Mouse (Mus musculus) MEL (cell line): ENCODE results near the gene Wrb. TPM values are rescaled to one million over a fixed set of nuclear protein-coding genes. Genes with fewer than 3 reads are reported as not detected.
"Not testable (repeated sequence)": the region's sequence is repeated elsewhere in the genome, so short reads cannot be mapped to it uniquely, and the experiment has no call there.

Experiments
- DNase-seq: peaks from one replicate; pipeline ENCODE4 v3.0.0; 2011; ENCODE audit warnings: low read depth, low spot score
- H3K27ac ChIP-seq: 2 replicates; pipeline ENCODE4 v1.5.1; 2012; ENCODE audit warnings: low read depth, mild to moderate bottlenecking, control low read depth, low read length, moderate library complexity; ENCODE audit not compliant: control insufficient read depth
- H3K27me3 ChIP-seq, 2 experiments: fragments of 150-350 bp in 1 of 2; sonication (generic) in 1 of 2; 2 replicates each; pipeline ENCODE4 v1.6.1; 2012; ENCODE audit warnings: low read length in 2 of 2, mild to moderate bottlenecking in 2 of 2, improper control_type of control experiment in 1 of 2, moderate library complexity in 1 of 2; ENCODE audit not compliant: insufficient read depth in 2 of 2, control insufficient read depth in 1 of 2
- H3K36me3 ChIP-seq, 2 experiments: 2 replicates each; pipeline ENCODE4 v1.6.1; 2012 to 2014; ENCODE audit warnings: low read length in 2 of 2, improper control_type of control experiment in 1 of 2, inconsistent platforms in 1 of 2, mild to moderate bottlenecking in 1 of 2; ENCODE audit not compliant: insufficient read depth in 2 of 2, control insufficient read depth in 1 of 2
- H3K4me1 ChIP-seq, 2 experiments: fragments of 150-350 bp in 1 of 2; sonication (generic) in 1 of 2; 2 replicates each; pipeline ENCODE4 v1.6.1; 2012; ENCODE audit warnings: low read length in 2 of 2, improper control_type of control experiment in 1 of 2, mild to moderate bottlenecking in 1 of 2; ENCODE audit not compliant: insufficient read depth in 2 of 2, control insufficient read depth in 1 of 2
- H3K4me3 ChIP-seq, 2 experiments: fragments of 150-350 bp in 1 of 2; sonication (generic) in 1 of 2; 2 replicates each; pipeline ENCODE4 v1.5.1; 2012; ENCODE audit warnings: low read depth in 2 of 2, low read length in 2 of 2, mild to moderate bottlenecking in 2 of 2, moderate library complexity in 2 of 2, control low read depth in 1 of 2, improper control_type of control experiment in 1 of 2; ENCODE audit not compliant: control insufficient read depth in 1 of 2, insufficient read depth in 1 of 2
- H3K79me2 ChIP-seq: 2 replicates; pipeline ENCODE4 v1.6.1; 2012; ENCODE audit warnings: mild to moderate bottlenecking, low read length, moderate library complexity; ENCODE audit not compliant: control insufficient read depth, poor library complexity, insufficient read depth
- H3K9ac ChIP-seq: 2 replicates; pipeline ENCODE4 v1.6.1; 2012; ENCODE audit warnings: low read depth, mild to moderate bottlenecking, control low read depth, low read length, moderate library complexity; ENCODE audit not compliant: control insufficient read depth, poor library complexity, severe bottlenecking
- H3K9me3 ChIP-seq: fragments of 150-350 bp; sonication (generic); replicated peaks from 2 replicates; pipeline ENCODE4 v1.6.1; 2012; ENCODE audit warnings: mild to moderate bottlenecking, low read length, improper control_type of control experiment, moderate library complexity; ENCODE audit not compliant: insufficient read depth
- CHD2 ChIP-seq: IDR thresholded peaks from 2 replicates; pipeline ENCODE4 v1.6.1; 2011; ENCODE audit warnings: low read length, improper control_type of control experiment
- CTCF ChIP-seq, 3 experiments: IDR thresholded peaks in 2 of 3; conservative IDR thresholded peaks in 1 of 3; 2 replicates each; pipeline ENCODE4 v1.5.1; 2011 to 2012; ENCODE audit warnings: low read length in 3 of 3, low read depth in 2 of 3, mild to moderate bottlenecking in 2 of 3, improper control_type of control experiment in 1 of 3, inconsistent platforms in 1 of 3, mixed read lengths in 1 of 3, moderate library complexity in 1 of 3; ENCODE audit not compliant: control insufficient read depth in 1 of 3, insufficient read depth in 1 of 3, poor library complexity in 1 of 3, severe bottlenecking in 1 of 3
- E2F4 ChIP-seq: IDR thresholded peaks from 2 replicates; pipeline ENCODE4 v1.6.1; 2011; ENCODE audit warnings: low read depth, low read length, improper control_type of control experiment, borderline replicate concordance
- ELF1 ChIP-seq: IDR thresholded peaks from 2 replicates; pipeline ENCODE4 v1.6.1; 2014; ENCODE audit warnings: low read depth, mild to moderate bottlenecking, inconsistent platforms, low read length, improper control_type of control experiment, moderate library complexity
- EP300 ChIP-seq, 2 experiments: IDR thresholded peaks; 2 replicates each; pipeline ENCODE4 v1.6.1; 2011; ENCODE audit warnings: improper control_type of control experiment in 2 of 2, low read length in 2 of 2, low read depth in 1 of 2, mild to moderate bottlenecking in 1 of 2
- ETS1 ChIP-seq: IDR thresholded peaks from 2 replicates; pipeline ENCODE4 v1.6.1; 2012; ENCODE audit warnings: low read depth, mild to moderate bottlenecking, inconsistent platforms, low read length, improper control_type of control experiment, moderate library complexity
- HCFC1 ChIP-seq: IDR thresholded peaks from 2 replicates; pipeline ENCODE4 v1.6.1; 2012; ENCODE audit warnings: low read depth, mild to moderate bottlenecking, inconsistent platforms, low read length, improper control_type of control experiment, moderate library complexity
- MAFK ChIP-seq: IDR thresholded peaks from 2 replicates; pipeline ENCODE4 v1.6.1; 2011; ENCODE audit warnings: low read depth, mild to moderate bottlenecking, low read length, improper control_type of control experiment, borderline replicate concordance
- MAX ChIP-seq: IDR thresholded peaks from 2 replicates; pipeline ENCODE4 v1.6.1; 2011; ENCODE audit warnings: low read length, improper control_type of control experiment
- MAZ ChIP-seq: IDR thresholded peaks from 2 replicates; pipeline ENCODE4 v1.6.1; 2012; ENCODE audit warnings: low read depth, mild to moderate bottlenecking, inconsistent platforms, low read length, improper control_type of control experiment
- MXI1 ChIP-seq: IDR thresholded peaks from 2 replicates; pipeline ENCODE4 v1.6.1; 2011; ENCODE audit warnings: mild to moderate bottlenecking, low read depth, low read length, improper control_type of control experiment
- MYB ChIP-seq: IDR thresholded peaks from 2 replicates; pipeline ENCODE4 v1.6.1; 2011; ENCODE audit warnings: mild to moderate bottlenecking, low read depth, low read length, improper control_type of control experiment
- MYC ChIP-seq: IDR thresholded peaks from 2 replicates; pipeline ENCODE4 v1.6.1; 2011; ENCODE audit warnings: low read depth, mild to moderate bottlenecking, low read length, improper control_type of control experiment, moderate library complexity
- NRF1 ChIP-seq: IDR thresholded peaks from 2 replicates; pipeline ENCODE4 v1.6.1; 2014; ENCODE audit warnings: low read depth, mild to moderate bottlenecking, inconsistent platforms, low read length, improper control_type of control experiment, moderate library complexity; ENCODE audit not compliant: poor library complexity, insufficient read depth, severe bottlenecking
- POLR2AphosphoS5 ChIP-seq: IDR thresholded peaks from 2 replicates; pipeline ENCODE4 v1.6.1; 2012; ENCODE audit warnings: low read depth, borderline replicate concordance, mild to moderate bottlenecking, inconsistent platforms, low read length, moderate library complexity, mixed read lengths
- RCOR1 ChIP-seq: IDR thresholded peaks from 2 replicates; pipeline ENCODE4 v1.6.1; 2012; ENCODE audit warnings: low read depth, mild to moderate bottlenecking, inconsistent platforms, low read length, improper control_type of control experiment
- SIN3A ChIP-seq: IDR thresholded peaks from 2 replicates; pipeline ENCODE4 v1.6.1; 2012; ENCODE audit warnings: low read length, improper control_type of control experiment, inconsistent platforms
- TBP ChIP-seq: IDR thresholded peaks from 2 replicates; pipeline ENCODE4 v1.8.0; 2011; ENCODE audit warnings: low read depth, low read length, improper control_type of control experiment
- TCF12 ChIP-seq: IDR thresholded peaks from 2 replicates; pipeline ENCODE4 v1.6.1; 2014; ENCODE audit warnings: low read depth, mild to moderate bottlenecking, inconsistent platforms, low read length, improper control_type of control experiment, moderate library complexity
- UBTF ChIP-seq: IDR thresholded peaks from 2 replicates; pipeline ENCODE4 v1.6.1; 2012; ENCODE audit warnings: low read depth, mild to moderate bottlenecking, inconsistent platforms, low read length, improper control_type of control experiment, moderate library complexity, borderline replicate concordance; ENCODE audit not compliant: insufficient read depth
- USF1 ChIP-seq: IDR thresholded peaks from 2 replicates; pipeline ENCODE4 v1.6.1; 2014; ENCODE audit warnings: low read depth, mild to moderate bottlenecking, inconsistent platforms, low read length, improper control_type of control experiment, moderate library complexity
- polyA plus RNA-seq, 2 experiments: library from polyadenylated mRNA; stranded (reverse) in 1 of 2; unstranded in 1 of 2; fragments of >175 nt in 1 of 2; fragments of >200 nt in 1 of 2; gene quantifications; 2 replicates each; pipeline versions ENCODE4 v1.2.1 to v1.2.4; 2012; ENCODE audit warnings: low replicate concordance in 2 of 2, low read depth in 1 of 2; ENCODE audit not compliant: insufficient read length in 2 of 2, insufficient read depth in 1 of 2, missing spikeins in 1 of 2
- total RNA-seq: library from RNA; depleted of rRNA; stranded (reverse); fragments of 300-350 nt; gene quantifications from 2 replicates; pipeline ENCODE4 v1.2.3, GENCODE M21; 2012

Wrb gene
- total and polyA plus RNA-seq, 3 experiments: 41.6 to 50.2 TPM; not detected in 1

- Histone ChIP-seq H3K79me2 (peaks cover 37% of the 10 kb centered on the region), H3K4me1 (peaks cover 0 to 12% of the 10 kb centered on the region in 2 experiments; a peak in 1 of 4 replicates)
- H3K27ac ChIP-seq, DNase-seq, H3K36me3 ChIP-seq, H3K9me3 ChIP-seq, H3K4me3 ChIP-seq, H3K27me3 ChIP-seq, H3K9ac ChIP-seq: not testable (repeated sequence)
- TF ChIP-seq EP300 (IDR thresholded peaks at IDR 0.05; ENCODE audit: low read depth in 1 of 2, low read length in 2 of 2): peak in 1 of 2 experiments; percentile 28; a peak in 1 of 4 replicates
Measured at GRCm38 (mm10) chr16:96144748-96145109, 478 bp upstream of the Wrb start.

- Histone ChIP-seq H3K36me3 (peaks cover 0 to 8% of the 10 kb centered on the region in 2 experiments; a peak in 1 of 4 replicates), H3K9me3 (no peaks in the 10 kb centered on the region), H3K9ac (peak overlapping the region; percentile 79), H3K27ac (peak overlapping the region; percentile 47), H3K4me3 (peak overlapping the region; percentile 70 to 74), H3K4me1 (peaks cover 0 to 12% of the 10 kb centered on the region in 2 experiments; a peak in 1 of 4 replicates), H3K27me3 (no peaks in the 10 kb centered on the region), H3K79me2 (peaks cover 39% of the 10 kb centered on the region)
- no peak for DNase-seq
- no peak for TF ChIP-seq EP300 (IDR thresholded peaks at IDR 0.05; ENCODE audit: low read depth in 1 of 2, low read length in 2 of 2)
- TF ChIP-seq MAZ: no peak
- no peak for TF ChIP-seq CHD2
- TF ChIP-seq USF1: peak; percentile 14; the same call in 1 of the 2 replicates
- TF ChIP-seq CTCF (IDR thresholded peaks at IDR 0.05 in 2 of 3, conservative IDR thresholded peaks at IDR 0.05 in 1 of 3; ENCODE audit: control insufficient read depth in 1 of 3, insufficient read depth in 1 of 3, low read depth in 2 of 3, low read length in 3 of 3, poor library complexity in 1 of 3, severe bottlenecking in 1 of 3): 0 out of 6 replicates have a peak, but pooled peaks of 1 of the 3 experiments have one; percentile 4
- no peak for TF ChIP-seq POLR2AphosphoS5
- no peak for TF ChIP-seq MAFK
- TF ChIP-seq MYC: no peak; the same call in 1 of the 2 replicates
- TF ChIP-seq MAX: peak; percentile 75; the same call in 1 of the 2 replicates
Measured at GRCm38 (mm10) chr16:96145814-96146213, 607 bp downstream of the Wrb start.

DNA sequence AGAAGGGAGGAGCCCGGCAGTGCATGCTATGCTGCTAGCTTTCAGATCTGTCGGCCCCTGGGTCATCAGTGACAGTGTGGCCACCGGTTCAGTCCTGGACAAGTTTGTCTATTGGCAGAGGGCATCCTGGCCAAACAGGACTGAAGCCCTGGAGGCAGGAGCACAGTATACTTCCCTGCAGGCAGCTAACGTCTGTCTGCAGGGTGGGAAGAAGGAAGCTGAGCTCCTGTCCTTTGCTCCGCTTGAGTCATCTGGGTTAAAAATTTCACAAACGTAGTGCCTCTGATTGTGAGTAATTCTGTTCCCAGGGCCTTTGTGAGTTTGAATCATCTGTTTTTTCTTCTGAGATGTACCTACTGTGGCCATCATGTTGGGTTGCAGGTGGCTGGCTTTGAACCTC is 3.6 kb downstream of the Wrb start:
- H3K36me3 ChIP-seq: peaks cover 0 to 8% of the 10 kb centered on the region in 2 experiments; a peak in 1 of 4 replicates
- no peak overlapping the region for H3K4me3 ChIP-seq
- no peak overlapping the region for H3K27ac ChIP-seq
- DNase-seq: no peak
- TF ChIP-seq ETS1 (no peak), UBTF (no peak), TCF12 (no peak), MXI1 (no peak), E2F4 (no peak), HCFC1 (no peak), NRF1 (no peak), SIN3A (no peak), RCOR1 (no peak), ELF1 (no peak), TBP (no peak), MAFK (no peak), MYB (no peak), CHD2 (no peak)
- H3K27me3 ChIP-seq: no peaks in the 10 kb centered on the region
- no peak overlapping the region for H3K9ac ChIP-seq
- H3K4me1 ChIP-seq: peaks cover 0 to 12% of the 10 kb centered on the region in 2 experiments; a peak in 1 of 4 replicates
- peaks cover 39% of the 10 kb centered on the region for H3K79me2 ChIP-seq
- no peaks in the 10 kb centered on the region for H3K9me3 ChIP-seq
